Mouse (Mus musculus) embryonic fibroblast, embryonic 13.5 days (primary cell): ENCODE measurements around the gene Odc1.

Source experiments
- CTCF ChIP-seq: IDR thresholded peaks from 2 replicates; pipeline ENCODE4 v1.5.1; 2011; ENCODE audit warnings: mild to moderate bottlenecking, control low read depth, low read length, moderate library complexity, borderline replicate concordance; ENCODE audit not compliant: insufficient read depth
- POLR2A ChIP-seq: IDR thresholded peaks from 2 replicates; pipeline ENCODE4 v1.6.1; 2011; ENCODE audit warnings: low read depth, mild to moderate bottlenecking, control low read depth, low read length, moderate library complexity

DNA sequence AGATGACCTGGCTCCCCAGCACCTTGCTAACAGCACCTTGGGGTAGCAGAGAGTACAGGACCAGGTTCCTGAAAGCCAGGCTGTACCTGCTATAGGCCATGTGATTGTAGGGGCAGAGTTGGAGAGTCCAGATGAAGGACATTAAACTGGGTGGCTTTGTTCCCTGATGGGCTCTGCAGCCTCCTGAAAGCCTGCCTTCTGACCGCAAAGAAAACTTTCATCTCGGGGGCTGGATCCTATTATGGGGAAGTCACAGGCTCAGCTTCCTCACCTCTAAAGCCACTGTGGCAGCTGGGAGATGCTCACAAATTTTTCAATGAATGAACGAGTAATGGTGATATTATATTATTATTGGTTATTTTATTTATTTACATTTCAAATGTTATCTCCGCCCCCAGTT is 49.8 kb upstream of the Odc1 start:
- TF ChIP-seq POLR2A (no peak), CTCF (no peak)
